Mouse (Mus musculus): ENCODE measurements around the gene Abcb11.

The Abcb11 gene

GRCm38 (mm10) chr2:69264069-69264618 is 78.3 kb downstream of the Abcb11 start:
- DNase-seq (ENCODE audit: low spot score in 2 of 2) = no peak

- no peak for DNase-seq (ENCODE audit: low spot score in 2 of 2)
Observed at GRCm38 (mm10) chr2:69248221-69248755, 94.1 kb downstream of the Abcb11 start.

- no peak for DNase-seq (ENCODE audit: low spot score in 2 of 2)
Observed at GRCm38 (mm10) chr2:69247081-69247480, 95.3 kb downstream of the Abcb11 start.

GRCm38 (mm10) chr2:69244924-69245323 is 97.5 kb downstream of the Abcb11 start:
- peak in 1 of 2 experiments; percentile 26 for DNase-seq (ENCODE audit: low spot score in 2 of 2)

GRCm38 (mm10) chr2:69239315-69239714 is 103.1 kb downstream of the Abcb11 start:
- no peak for DNase-seq (ENCODE audit: low spot score in 2 of 2)

- DNase-seq (ENCODE audit: low spot score in 2 of 2) = no peak
Observed at GRCm38 (mm10) chr2:69234976-69235678, 107.3 kb downstream of the Abcb11 start.

- no peak for DNase-seq (ENCODE audit: low spot score in 2 of 2)
Observed at GRCm38 (mm10) chr2:69232101-69232500, 110.3 kb downstream of the Abcb11 start.

- DNase-seq (ENCODE audit: low spot score in 2 of 2) = no peak
Observed at GRCm38 (mm10) chr2:69230137-69230536, 112.3 kb downstream of the Abcb11 start.

- no peak for DNase-seq (ENCODE audit: low spot score in 2 of 2)
Observed at GRCm38 (mm10) chr2:69228635-69229034, 113.8 kb downstream of the Abcb11 start.

- DNase-seq (ENCODE audit: low spot score in 2 of 2) = no peak
Observed at GRCm38 (mm10) chr2:69226876-69227275, 115.5 kb downstream of the Abcb11 start.

- DNase-seq (ENCODE audit: low spot score in 2 of 2) = no peak
Observed at GRCm38 (mm10) chr2:69224724-69225123, 117.7 kb downstream of the Abcb11 start.

GRCm38 (mm10) chr2:69222815-69223214 is 119.6 kb downstream of the Abcb11 start:
- DNase-seq (ENCODE audit: low spot score in 2 of 2) = no peak

- no peak for DNase-seq (ENCODE audit: low spot score in 2 of 2)
Observed at GRCm38 (mm10) chr2:69221868-69222416, 120.5 kb downstream of the Abcb11 start.

- DNase-seq (ENCODE audit: low spot score in 2 of 2) = no peak
Observed at GRCm38 (mm10) chr2:69215242-69215641, 127.2 kb downstream of the Abcb11 start.

GRCm38 (mm10) chr2:69212652-69213051 is 129.8 kb downstream of the Abcb11 start:
- DNase-seq (ENCODE audit: low spot score in 2 of 2) = no peak

GRCm38 (mm10) chr2:69210773-69211172 is 131.6 kb downstream of the Abcb11 start, which contains the start of gene G6pc2:
Gene G6pc2, plus strand, starts transcription at chr2:69211073.
- DNase-seq (ENCODE audit: low spot score in 2 of 2) = no peak

GRCm38 (mm10) chr2:69209684-69210083 is 132.7 kb downstream of the Abcb11 start:
- DNase-seq (ENCODE audit: low spot score in 2 of 2) = no peak

GRCm38 (mm10) chr2:69206523-69206922 is 135.9 kb downstream of the Abcb11 start:
- DNase-seq (ENCODE audit: low spot score in 2 of 2) = no peak

GRCm38 (mm10) chr2:69205791-69206351 is 136.5 kb downstream of the Abcb11 start, which contains the start of gene Spc25:
Gene Spc25, minus strand, starts transcription at chr2:69206194.
- DNase-seq (ENCODE audit: low spot score in 2 of 2) = peak; percentile 96 to 97

GRCm38 (mm10) chr2:69205185-69205584 is 137.2 kb downstream of the Abcb11 start:
- no peak for DNase-seq (ENCODE audit: low spot score in 2 of 2)

- DNase-seq (ENCODE audit: low spot score in 2 of 2) = no peak
Observed at GRCm38 (mm10) chr2:69193555-69193954, 148.9 kb downstream of the Abcb11 start.

GRCm38 (mm10) chr2:69191059-69191458 is 151.4 kb downstream of the Abcb11 start:
- no peak for DNase-seq (ENCODE audit: low spot score in 2 of 2)

Data from right cerebral cortex, postnatal 10 days (tissue).